Mouse (Mus musculus) hindbrain, embryonic 11.5 days (tissue): ENCODE results near the gene Tmem266. TPM values are rescaled to one million over a fixed set of nuclear protein-coding genes. Genes with fewer than 3 reads are reported as not detected.

ENCODE experiments used
- ATAC-seq: fragments of 200-750 bp; cut with Nextera tagmentation; 2 replicates; pipeline ENCODE4 v1.8.0; 2017; ENCODE audit warnings: mild to moderate bottlenecking, moderate TSS enrichment, moderate library complexity; ENCODE audit not compliant: low FRiP score
- DNase-seq: peaks from one replicate; pipeline ENCODE4 v3.0.0-alpha.2; 2015; ENCODE audit warnings: low spot score
- H3K27ac ChIP-seq: fragments of 300-500 bp; sonication (generic); 2 replicates; pipeline ENCODE4 v1.5.1; 2014; ENCODE audit warnings: mild to moderate bottlenecking, low read depth, low read length
- H3K27me3 ChIP-seq: fragments of 300-500 bp; sonication (generic); 2 replicates; pipeline ENCODE4 v1.6.1; 2014; ENCODE audit warnings: mild to moderate bottlenecking, low read length, moderate library complexity, mixed read lengths; ENCODE audit not compliant: control insufficient read depth, insufficient read depth
- H3K36me3 ChIP-seq: fragments of 300-500 bp; sonication (generic); 2 replicates; pipeline ENCODE4 v1.6.1; 2014; ENCODE audit warnings: mild to moderate bottlenecking, low read length, moderate library complexity, mixed read lengths; ENCODE audit not compliant: control insufficient read depth, insufficient read depth
- H3K4me1 ChIP-seq: fragments of 300-500 bp; sonication (generic); replicated peaks from 2 replicates; pipeline ENCODE4 v1.6.1; 2014; ENCODE audit warnings: low read length, mixed read lengths; ENCODE audit not compliant: control insufficient read depth, insufficient read depth
- H3K4me2 ChIP-seq: fragments of 300-500 bp; sonication (generic); replicated peaks from 2 replicates; pipeline ENCODE4 v1.6.1; 2014; ENCODE audit warnings: mild to moderate bottlenecking, low read depth, low read length
- H3K4me3 ChIP-seq: fragments of 300-500 bp; sonication (generic); 2 replicates; pipeline ENCODE4 v1.5.1; 2014; ENCODE audit warnings: low read depth, low read length
- H3K9ac ChIP-seq: fragments of 300-500 bp; sonication (generic); 2 replicates; pipeline ENCODE4 v1.6.1; 2014; ENCODE audit warnings: low read depth, low read length
- H3K9me3 ChIP-seq: fragments of 300-500 bp; sonication (generic); 2 replicates; pipeline ENCODE4 v1.6.1; 2016; ENCODE audit warnings: low read length; ENCODE audit not compliant: control insufficient read depth
- WGBS: fragments of 180-500 bp; shearing (Covaris S2); extraction: QIAGEN DNeasy Blood & Tissue Kit; methylation state at CpG from one replicate; pipeline ENCODE4 v1.1.7; 2014; 5-methylcytosine and 5-hydroxymethylcytosine counted together
- polyA plus RNA-seq: library from polyadenylated mRNA; unstranded; fragments of >200 nt; fragmentation: Nextera tagmentation; extraction: Ambion mirVana; gene quantifications from 2 replicates; pipeline ENCODE4 v1.2.1, GENCODE M21; 2014

The Tmem266 gene
- polyA plus RNA-seq, 1 experiment from 2014 or later, result 0.66 TPM

GRCm38 (mm10) chr9:55325564-55326514, 874 bp upstream of the Tmem266 start:
- Histone ChIP-seq H3K36me3 (no peaks in the 10 kb centered on the region), H3K9ac (peak overlapping the region; percentile 31), H3K9me3 (no peaks in the 10 kb centered on the region), H3K27ac (0 out of 2 replicates have a peak overlapping the region, but pooled peaks have one; percentile 10), H3K4me1 (no peaks in the 10 kb centered on the region), H3K4me3 (peak overlapping the region; percentile 65), H3K27me3 (peaks cover 7% of the 10 kb centered on the region; the same call in 1 of the 2 replicates), H3K4me2 (peak overlapping the region; percentile 84)
- ATAC-seq (no peak), DNase-seq (peak; percentile 33)
- WGBS, result 16% methylated on average over 18 of the region's 18 CpGs

- H3K4me2 ChIP-seq, result peak overlapping the region; percentile 84
- peak overlapping the region; percentile 31 for H3K9ac ChIP-seq
- no peak overlapping the region for H3K27ac ChIP-seq
- H3K27me3 ChIP-seq, result peaks cover 7% of the 10 kb centered on the region; the same call in 1 of the 2 replicates
- no peaks in the 10 kb centered on the region for H3K36me3 ChIP-seq
- no peaks in the 10 kb centered on the region for H3K4me1 ChIP-seq
- 1% methylated on average over 13 of the region's 13 CpGs for WGBS
- ATAC-seq (peak; percentile 36; the same call in 1 of the 2 replicates), DNase-seq (no peak)
- H3K9me3 ChIP-seq, result no peaks in the 10 kb centered on the region
- peak overlapping the region; percentile 65 for H3K4me3 ChIP-seq
Measured at GRCm38 (mm10) chr9:55327234-55327615, 512 bp downstream of the Tmem266 start.

- Histone ChIP-seq H3K4me2 (peak overlapping the region; percentile 20; the same call in 1 of the 2 replicates), H3K4me3 (no peak overlapping the region)
- WGBS, result 17% methylated on average over 14 of the region's 14 CpGs
Measured at GRCm38 (mm10) chr9:55328151-55328918, 1.6 kb downstream of the Tmem266 start.

GRCm38 (mm10) chr9:55329401-55329800, 2.7 kb downstream of the Tmem266 start:
- peaks cover 7% of the 10 kb centered on the region; the same call in 1 of the 2 replicates for H3K27me3 ChIP-seq
- no peaks in the 10 kb centered on the region for H3K36me3 ChIP-seq
- ATAC-seq (no peak), DNase-seq (no peak)
- no peak overlapping the region for H3K27ac ChIP-seq
- no peak overlapping the region for H3K4me3 ChIP-seq
- WGBS, result 78% methylated on average over 6 of the region's 6 CpGs
- H3K9ac ChIP-seq, result no peak overlapping the region
- H3K4me1 ChIP-seq, result no peaks in the 10 kb centered on the region
- H3K4me2 ChIP-seq, result no peak overlapping the region
- H3K9me3 ChIP-seq, result no peaks in the 10 kb centered on the region

More at GRCm38 (mm10) chr9:55328151-55328918, 1.6 kb downstream of the Tmem266 start:
- Histone ChIP-seq H3K4me1 (no peaks in the 10 kb centered on the region), H3K9ac (no peak overlapping the region), H3K9me3 (no peaks in the 10 kb centered on the region), H3K36me3 (no peaks in the 10 kb centered on the region), H3K27me3 (peaks cover 7% of the 10 kb centered on the region; the same call in 1 of the 2 replicates), H3K27ac (no peak overlapping the region)
- ATAC-seq (no peak), DNase-seq (peak; percentile 30)

GRCm38 (mm10) chr9:55332476-55332875, 5.8 kb downstream of the Tmem266 start:
- H3K4me1 ChIP-seq, result no peaks in the 10 kb centered on the region
- DNase-seq (no peak), ATAC-seq (no peak)
- H3K27me3 ChIP-seq, result peaks cover 4% of the 10 kb centered on the region; the same call in 1 of the 2 replicates
- 48% methylated on average over 5 of the region's 5 CpGs for WGBS
- no peak overlapping the region for H3K9ac ChIP-seq
- H3K4me3 ChIP-seq, result no peak overlapping the region
- no peak overlapping the region for H3K27ac ChIP-seq
- H3K9me3 ChIP-seq, result no peaks in the 10 kb centered on the region
- no peak overlapping the region for H3K4me2 ChIP-seq
- no peaks in the 10 kb centered on the region for H3K36me3 ChIP-seq

GRCm38 (mm10) chr9:55332949-55333348, 6.2 kb downstream of the Tmem266 start:
- H3K9ac ChIP-seq, result no peak overlapping the region
- no peaks in the 10 kb centered on the region for H3K36me3 ChIP-seq
- peaks cover 2% of the 10 kb centered on the region; the same call in 1 of the 2 replicates for H3K27me3 ChIP-seq
- no peak overlapping the region for H3K4me3 ChIP-seq
- peak; percentile 28 for DNase-seq
- WGBS, result 36% methylated on average over 7 of the region's 7 CpGs
- H3K4me1 ChIP-seq, result no peaks in the 10 kb centered on the region
- no peaks in the 10 kb centered on the region for H3K9me3 ChIP-seq
- no peak overlapping the region for H3K27ac ChIP-seq
- H3K4me2 ChIP-seq, result no peak overlapping the region
- no peak for ATAC-seq

GRCm38 (mm10) chr9:55344165-55344564, 17.5 kb downstream of the Tmem266 start:
- ATAC-seq (no peak), DNase-seq (no peak)
- Histone ChIP-seq H3K36me3 (no peaks in the 10 kb centered on the region), H3K9ac (no peak overlapping the region), H3K4me3 (no peak overlapping the region), H3K4me1 (no peaks in the 10 kb centered on the region), H3K27me3 (no peaks in the 10 kb centered on the region), H3K27ac (no peak overlapping the region), H3K9me3 (no peaks in the 10 kb centered on the region), H3K4me2 (no peak overlapping the region)
- 92% methylated on average over 7 of the region's 7 CpGs for WGBS

GRCm38 (mm10) chr9:55345332-55345731, 18.6 kb downstream of the Tmem266 start:
- Histone ChIP-seq H3K4me1 (no peaks in the 10 kb centered on the region), H3K36me3 (no peaks in the 10 kb centered on the region), H3K27me3 (no peaks in the 10 kb centered on the region), H3K9me3 (no peaks in the 10 kb centered on the region), H3K4me3 (no peak overlapping the region), H3K4me2 (no peak overlapping the region), H3K27ac (no peak overlapping the region), H3K9ac (no peak overlapping the region)
- ATAC-seq (no peak), DNase-seq (no peak)
- WGBS, result 96% methylated on average over 7 of the region's 7 CpGs
